Mouse (Mus musculus): Measurements from ENCODE around the gene Dock10. TPM values are rescaled to one million over a fixed set of nuclear protein-coding genes. Genes with fewer than 3 reads are reported as not detected.

The Dock10 gene
- polyA plus RNA-seq, 1 experiment from 2014 or later = 2.8 TPM

DNA sequence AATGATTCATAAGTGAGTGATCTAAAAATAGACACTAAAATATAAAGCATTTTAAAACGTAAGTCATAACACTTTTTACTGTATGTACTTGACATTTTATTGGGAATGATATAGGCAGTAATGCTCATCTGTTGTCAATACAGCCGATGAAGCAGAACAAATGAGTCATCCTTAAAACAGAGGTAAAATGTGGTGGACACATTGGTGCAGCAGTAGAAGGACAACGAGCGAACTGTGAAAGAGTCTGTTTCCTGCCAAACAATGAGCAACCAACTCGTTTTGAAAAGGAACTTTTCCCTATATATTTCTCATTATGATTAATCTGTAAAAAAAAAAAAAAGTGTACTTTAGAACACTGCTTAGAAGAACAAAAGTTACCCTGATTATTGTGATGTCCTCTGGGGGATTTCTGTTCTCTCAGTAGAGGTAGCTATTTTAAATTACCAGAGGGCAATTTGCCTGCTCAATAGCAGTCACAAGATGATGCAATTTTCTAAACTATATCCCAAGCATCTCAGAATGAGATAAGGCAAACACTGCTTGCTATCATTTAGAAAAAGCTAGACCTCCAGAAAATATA is 20.4 kb downstream of the Dock10 start:
- Histone ChIP-seq H3K27me3 (ENCODE audit: control insufficient read depth, insufficient read depth, low read length) (no peaks in the 10 kb centered on the region), H3K4me1 (replicated peaks; ENCODE audit: control insufficient read depth, insufficient read depth) (no peaks in the 10 kb centered on the region), H3K27ac (replicated peaks) (no peak overlapping the region), H3K36me3 (ENCODE audit: control insufficient read depth, insufficient read depth, low read length) (no peaks in the 10 kb centered on the region), H3K9me3 (ENCODE audit: control insufficient read depth, low read length) (no peaks in the 10 kb centered on the region), H3K4me2 (replicated peaks; ENCODE audit: low read depth) (no peak overlapping the region), H3K4me3 (ENCODE audit: low read depth, low read length) (no peak overlapping the region), H3K9ac (ENCODE audit: low read length) (no peak overlapping the region)
- ATAC-seq (ENCODE audit: low FRiP score, low TSS enrichment) (no peak), DNase-seq (ENCODE audit: low spot score) (no peak)
- TF ChIP-seq EP300 (optimal IDR thresholded peaks at IDR 0.05) = no peak
- TF ChIP-seq CTCF (IDR thresholded peaks at IDR 0.05; ENCODE audit: low read depth) = no peak
- 57% methylated on average over 5 of the region's 5 CpGs for WGBS

DNA sequence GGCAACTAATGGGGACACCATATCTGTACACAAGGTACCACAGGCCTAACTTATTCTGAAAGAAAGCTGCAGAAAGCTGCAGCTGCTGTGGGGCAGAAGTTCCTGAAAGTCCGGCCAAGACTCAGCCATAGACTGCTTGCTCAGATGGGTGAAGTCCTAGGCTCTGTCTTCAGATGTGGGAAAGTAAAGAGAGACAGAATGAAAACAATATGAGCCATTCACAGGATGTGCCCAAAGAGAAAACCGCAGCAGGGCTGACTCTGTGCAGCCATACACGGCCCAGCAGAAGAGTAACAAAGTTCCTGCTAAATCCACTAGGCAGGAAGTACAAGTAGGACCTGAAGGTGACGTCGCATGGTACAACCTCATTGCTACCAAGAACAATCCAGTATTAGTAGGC is 27.7 kb downstream of the Dock10 start:
- no peak for TF ChIP-seq EP300 (optimal IDR thresholded peaks at IDR 0.05)
- no peak for TF ChIP-seq CTCF (IDR thresholded peaks at IDR 0.05; ENCODE audit: low read depth)
- Histone ChIP-seq H3K4me1 (replicated peaks; ENCODE audit: control insufficient read depth, insufficient read depth) (no peaks in the 10 kb centered on the region), H3K9me3 (ENCODE audit: control insufficient read depth, low read length) (no peaks in the 10 kb centered on the region), H3K4me2 (replicated peaks; ENCODE audit: low read depth) (no peak overlapping the region), H3K36me3 (ENCODE audit: control insufficient read depth, insufficient read depth, low read length) (no peaks in the 10 kb centered on the region), H3K4me3 (ENCODE audit: low read depth, low read length) (no peak overlapping the region), H3K27me3 (ENCODE audit: control insufficient read depth, insufficient read depth, low read length) (no peaks in the 10 kb centered on the region), H3K27ac (replicated peaks) (no peak overlapping the region), H3K9ac (ENCODE audit: low read length) (no peak overlapping the region)
- no peak for ATAC-seq (ENCODE audit: low FRiP score, low TSS enrichment)
- WGBS = 81% methylated on average over 5 of the region's 5 CpGs
- DNase-seq (ENCODE audit: low spot score) = no peak

DNA sequence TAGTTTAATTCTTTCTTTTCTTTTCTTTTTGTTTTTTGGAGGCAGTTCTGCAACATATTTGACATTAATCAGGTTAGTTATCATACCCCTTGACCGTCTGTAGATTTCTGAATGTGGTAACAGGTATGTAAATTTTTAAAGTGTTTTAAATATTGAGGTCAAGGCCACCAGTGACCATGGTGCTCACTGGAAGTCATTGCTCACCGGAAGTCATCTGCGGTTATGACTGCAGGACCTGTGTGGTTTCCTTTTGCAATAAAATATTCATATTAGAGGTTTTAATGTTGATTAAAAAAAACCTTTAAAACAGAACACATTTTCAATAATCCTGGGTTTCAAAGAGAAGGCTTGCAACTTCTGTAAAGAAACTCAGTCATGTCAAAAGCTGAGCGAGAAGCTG is 28.2 kb downstream of the Dock10 start:
- ATAC-seq (ENCODE audit: low FRiP score, low TSS enrichment) = no peak
- H3K36me3 ChIP-seq (ENCODE audit: control insufficient read depth, insufficient read depth, low read length) = no peaks in the 10 kb centered on the region
- no peak overlapping the region for H3K9ac ChIP-seq (ENCODE audit: low read length)
- H3K4me2 ChIP-seq (replicated peaks; ENCODE audit: low read depth) = no peak overlapping the region
- TF ChIP-seq CTCF (IDR thresholded peaks at IDR 0.05; ENCODE audit: low read depth) (no peak), EP300 (optimal IDR thresholded peaks at IDR 0.05) (no peak)
- 86% methylated on average over 4 of the region's 4 CpGs for WGBS
- no peaks in the 10 kb centered on the region for H3K27me3 ChIP-seq (ENCODE audit: control insufficient read depth, insufficient read depth, low read length)
- no peak overlapping the region for H3K27ac ChIP-seq (replicated peaks)
- H3K4me3 ChIP-seq (ENCODE audit: low read depth, low read length) = no peak overlapping the region
- H3K9me3 ChIP-seq (ENCODE audit: control insufficient read depth, low read length) = no peaks in the 10 kb centered on the region
- H3K4me1 ChIP-seq (replicated peaks; ENCODE audit: control insufficient read depth, insufficient read depth) = no peaks in the 10 kb centered on the region
- no peak for DNase-seq (ENCODE audit: low spot score)

DNA sequence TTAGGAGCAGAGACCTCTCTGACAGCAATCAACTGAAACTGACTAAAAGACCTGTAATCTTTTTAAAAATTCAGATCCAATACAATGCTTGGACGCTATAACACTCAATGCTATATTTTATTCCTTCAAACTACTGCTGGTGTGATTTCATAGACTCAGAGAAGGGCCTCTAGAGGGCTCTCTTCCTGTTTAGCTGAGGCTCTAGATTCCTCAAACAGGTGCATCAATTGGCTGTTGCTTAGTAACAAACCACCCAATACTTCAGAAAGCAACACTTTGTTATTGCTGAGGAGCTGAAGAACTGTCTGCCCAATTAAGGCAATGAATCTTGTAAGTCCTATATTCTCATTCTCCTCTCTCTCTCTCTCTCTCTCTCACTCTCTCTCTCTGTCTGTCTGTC is 30.1 kb downstream of the Dock10 start:
- 54% methylated on average over 1 of the region's 1 CpGs for WGBS
- DNase-seq (ENCODE audit: low spot score) (no peak), ATAC-seq (ENCODE audit: low FRiP score, low TSS enrichment) (no peak)
- H3K4me1 ChIP-seq (replicated peaks; ENCODE audit: control insufficient read depth, insufficient read depth) = no peaks in the 10 kb centered on the region
- TF ChIP-seq EP300 (optimal IDR thresholded peaks at IDR 0.05) (no peak), CTCF (IDR thresholded peaks at IDR 0.05; ENCODE audit: low read depth) (no peak)
- no peak overlapping the region for H3K27ac ChIP-seq (replicated peaks)
- H3K27me3 ChIP-seq (ENCODE audit: control insufficient read depth, insufficient read depth, low read length) = no peaks in the 10 kb centered on the region
- no peaks in the 10 kb centered on the region for H3K36me3 ChIP-seq (ENCODE audit: control insufficient read depth, insufficient read depth, low read length)
- H3K4me3 ChIP-seq (ENCODE audit: low read depth, low read length) = no peak overlapping the region
- H3K9me3 ChIP-seq (ENCODE audit: control insufficient read depth, low read length) = no peaks in the 10 kb centered on the region
- H3K9ac ChIP-seq (ENCODE audit: low read length) = no peak overlapping the region
- no peak overlapping the region for H3K4me2 ChIP-seq (replicated peaks; ENCODE audit: low read depth)

DNA sequence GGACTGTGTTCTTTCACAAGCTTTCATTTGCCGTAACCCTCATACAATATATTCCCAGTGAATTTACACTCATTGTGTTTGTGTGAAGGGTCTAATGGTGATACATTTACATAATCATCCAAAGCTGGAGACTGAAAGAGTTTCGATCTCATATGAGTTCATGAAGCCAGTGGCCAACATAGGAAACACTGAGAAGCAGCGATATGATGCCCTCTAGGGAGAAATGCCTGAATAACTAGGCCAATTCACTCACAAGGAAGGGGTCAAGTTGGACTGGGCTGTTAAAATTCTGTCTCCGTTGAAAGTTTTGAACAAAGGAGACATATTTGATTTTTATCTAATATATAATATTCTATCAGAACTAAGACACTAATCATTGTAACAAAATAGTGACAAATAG is 30.9 kb downstream of the Dock10 start:
- Histone ChIP-seq H3K9ac (ENCODE audit: low read length) (no peak overlapping the region), H3K36me3 (ENCODE audit: control insufficient read depth, insufficient read depth, low read length) (no peaks in the 10 kb centered on the region), H3K27ac (replicated peaks) (no peak overlapping the region), H3K4me3 (ENCODE audit: low read depth, low read length) (no peak overlapping the region), H3K4me1 (replicated peaks; ENCODE audit: control insufficient read depth, insufficient read depth) (no peaks in the 10 kb centered on the region), H3K9me3 (ENCODE audit: control insufficient read depth, low read length) (no peaks in the 10 kb centered on the region), H3K4me2 (replicated peaks; ENCODE audit: low read depth) (no peak overlapping the region), H3K27me3 (ENCODE audit: control insufficient read depth, insufficient read depth, low read length) (no peaks in the 10 kb centered on the region)
- 80% methylated on average over 4 of the region's 4 CpGs for WGBS
- TF ChIP-seq CTCF (IDR thresholded peaks at IDR 0.05; ENCODE audit: low read depth) (peak; percentile 18), EP300 (optimal IDR thresholded peaks at IDR 0.05) (no peak)
- no peak for DNase-seq (ENCODE audit: low spot score)
- ATAC-seq (ENCODE audit: low FRiP score, low TSS enrichment) = no peak

DNA sequence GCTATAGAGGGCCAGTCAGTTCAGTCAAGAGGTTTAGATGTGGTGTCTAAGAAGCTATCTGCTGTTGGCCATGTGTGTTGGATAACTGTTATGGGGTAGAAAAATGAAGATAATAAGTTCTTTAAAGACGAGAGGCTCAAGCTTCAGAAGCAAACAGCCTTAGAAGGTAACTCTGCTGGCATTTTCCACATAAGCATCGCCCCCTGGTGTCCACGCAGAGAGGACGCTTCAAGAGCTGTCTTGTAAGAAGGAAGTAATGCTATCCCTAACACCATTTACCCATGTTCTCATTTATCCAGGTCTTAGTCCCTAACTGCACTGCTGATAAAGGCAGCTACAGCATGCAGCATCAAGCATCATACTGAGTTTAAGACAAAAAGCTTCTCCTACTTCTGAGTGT is 35.7 kb downstream of the Dock10 start:
- Histone ChIP-seq H3K9me3 (ENCODE audit: control insufficient read depth, low read length) (no peaks in the 10 kb centered on the region), H3K27ac (replicated peaks) (no peak overlapping the region), H3K4me2 (replicated peaks; ENCODE audit: low read depth) (no peak overlapping the region), H3K4me1 (replicated peaks; ENCODE audit: control insufficient read depth, insufficient read depth) (no peaks in the 10 kb centered on the region), H3K27me3 (ENCODE audit: control insufficient read depth, insufficient read depth, low read length) (no peaks in the 10 kb centered on the region), H3K36me3 (ENCODE audit: control insufficient read depth, insufficient read depth, low read length) (no peaks in the 10 kb centered on the region), H3K4me3 (ENCODE audit: low read depth, low read length) (no peak overlapping the region), H3K9ac (ENCODE audit: low read length) (no peak overlapping the region)
- ATAC-seq (ENCODE audit: low FRiP score, low TSS enrichment) (no peak), DNase-seq (ENCODE audit: low spot score) (peak; percentile 22)
- TF ChIP-seq EP300 (optimal IDR thresholded peaks at IDR 0.05) = no peak
- peak; percentile 74 for TF ChIP-seq CTCF (IDR thresholded peaks at IDR 0.05; ENCODE audit: low read depth)
- 28% methylated on average over 4 of the region's 4 CpGs for WGBS

Measured in stomach, postnatal 0 days (tissue).